Mouse (Mus musculus): ENCODE results near the gene Psen2. TPM values are rescaled to one million over a fixed set of nuclear protein-coding genes. Genes with fewer than 3 reads are reported as not detected.

The Psen2 gene
- polyA plus RNA-seq, 1 experiment from 2014 or later, result 7.1 TPM

DNA sequence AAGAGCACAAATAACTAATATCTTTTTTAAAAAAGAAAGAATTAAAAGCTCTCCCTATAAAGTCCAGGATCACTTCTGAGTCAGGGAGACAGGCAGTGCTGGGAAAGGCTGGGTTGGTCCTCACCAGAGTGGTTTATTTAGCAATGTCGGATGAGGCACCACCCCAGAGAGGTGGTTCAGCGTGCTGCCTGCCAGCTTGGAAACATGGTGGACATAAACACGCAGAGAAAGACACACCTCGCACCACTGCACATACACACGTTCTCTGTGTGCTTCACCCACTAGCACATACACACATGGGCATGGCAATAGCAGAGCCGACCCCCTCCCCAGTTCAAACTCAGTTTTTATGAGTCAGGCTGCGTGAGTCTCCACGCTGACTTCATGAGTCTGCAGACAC, 72.1 kb downstream of the Psen2 start:
- Histone ChIP-seq H3K9me3 (no peaks in the 10 kb centered on the region), H3K4me1 (peaks cover 12% of the 10 kb centered on the region), H3K36me3 (replicated peaks) (no peaks in the 10 kb centered on the region), H3K4me3 (no peak overlapping the region), H3K27me3 (replicated peaks; ENCODE audit: low read depth, poor library complexity, severe bottlenecking) (peaks cover 7% of the 10 kb centered on the region; the same call in 1 of the 2 replicates), H3K27ac (replicated peaks) (no peak overlapping the region)
- WGBS, result 87% methylated on average over 8 of the region's 8 CpGs
- DNase-seq (ENCODE audit: low spot score), result no peak

DNA sequence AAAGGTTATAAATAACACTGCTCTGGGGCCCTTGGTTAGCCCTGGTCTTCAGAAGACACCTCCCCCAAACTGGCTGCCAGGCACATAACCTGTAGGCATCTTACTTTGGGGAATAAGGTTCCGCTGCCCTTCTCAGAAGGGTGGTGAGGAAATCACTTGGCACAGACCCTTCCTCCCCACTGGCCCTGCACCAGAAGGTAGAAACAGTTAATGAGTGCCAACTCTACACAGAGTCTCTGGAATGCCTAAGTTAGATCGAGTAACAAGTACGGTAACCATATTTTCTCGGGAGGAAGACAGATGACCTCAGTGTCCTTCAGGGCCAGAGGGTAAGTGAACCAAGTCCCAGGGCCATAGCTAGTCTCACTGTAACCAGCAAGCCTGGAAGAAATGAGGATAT, 74.3 kb downstream of the Psen2 start:
- WGBS, result 84% methylated on average over 4 of the region's 4 CpGs
- H3K4me1 ChIP-seq, result no peaks in the 10 kb centered on the region
- H3K36me3 ChIP-seq (replicated peaks), result no peaks in the 10 kb centered on the region
- H3K9me3 ChIP-seq, result no peaks in the 10 kb centered on the region
- H3K27ac ChIP-seq (replicated peaks), result no peak overlapping the region
- peaks cover under 1% of the 10 kb centered on the region; the same call in 1 of the 2 replicates for H3K27me3 ChIP-seq (replicated peaks; ENCODE audit: low read depth, poor library complexity, severe bottlenecking)
- no peak for DNase-seq (ENCODE audit: low spot score)
- H3K4me3 ChIP-seq, result no peak overlapping the region

DNA sequence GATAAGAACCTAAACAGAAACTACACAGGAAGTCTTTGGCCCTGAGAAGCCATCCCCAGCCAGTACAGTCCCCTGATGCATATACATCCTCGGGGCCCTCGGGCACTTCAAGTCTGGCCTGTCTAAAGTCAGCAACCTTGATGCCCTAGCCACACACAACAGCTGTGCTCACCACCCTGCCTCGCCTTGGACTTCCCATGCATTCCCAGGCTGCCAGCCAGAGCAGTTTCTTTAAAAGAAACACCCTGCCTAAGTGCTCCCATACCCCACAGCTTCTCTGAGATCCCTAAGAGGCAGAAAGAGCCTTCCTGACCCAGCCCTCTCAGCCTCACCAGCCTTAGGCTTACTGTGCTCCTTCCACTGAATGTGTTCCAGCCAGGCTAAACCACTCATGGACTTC, 76.9 kb downstream of the Psen2 start:
- no peak for DNase-seq (ENCODE audit: low spot score)
- H3K27ac ChIP-seq (replicated peaks), result no peak overlapping the region
- no peak overlapping the region for H3K4me3 ChIP-seq
- H3K4me1 ChIP-seq, result no peaks in the 10 kb centered on the region; the same call in 1 of the 2 replicates
- H3K36me3 ChIP-seq (replicated peaks), result no peaks in the 10 kb centered on the region
- no peaks in the 10 kb centered on the region for H3K27me3 ChIP-seq (replicated peaks; ENCODE audit: low read depth, poor library complexity, severe bottlenecking)
- no peaks in the 10 kb centered on the region for H3K9me3 ChIP-seq
- 84% methylated on average over 3 of the region's 3 CpGs for WGBS

DNA sequence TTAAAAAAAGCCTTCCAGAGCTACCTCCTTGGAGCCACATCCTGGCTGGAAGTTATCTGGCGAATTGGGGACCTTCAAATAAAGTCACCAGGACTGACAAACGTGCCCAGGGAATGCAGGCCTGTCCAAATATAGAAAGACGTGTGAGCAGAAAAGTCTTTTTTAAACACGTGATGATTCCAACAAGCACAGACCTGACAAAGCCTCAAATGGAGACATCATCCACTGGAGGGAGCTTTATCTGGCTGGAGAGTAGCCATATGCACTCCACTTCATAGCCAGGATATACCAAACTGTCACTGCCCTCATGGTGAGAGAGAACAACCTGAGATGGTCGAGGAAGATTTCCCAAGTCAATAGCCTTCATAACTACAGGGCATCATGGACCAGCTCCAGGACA, 77.4 kb downstream of the Psen2 start:
- DNase-seq (ENCODE audit: low spot score), result no peak
- no peak overlapping the region for H3K27ac ChIP-seq (replicated peaks)
- no peaks in the 10 kb centered on the region for H3K27me3 ChIP-seq (replicated peaks; ENCODE audit: low read depth, poor library complexity, severe bottlenecking)
- no peaks in the 10 kb centered on the region for H3K9me3 ChIP-seq
- H3K4me1 ChIP-seq, result no peaks in the 10 kb centered on the region; the same call in 1 of the 2 replicates
- no peaks in the 10 kb centered on the region for H3K36me3 ChIP-seq (replicated peaks)
- WGBS, result 70% methylated on average over 5 of the region's 5 CpGs
- no peak overlapping the region for H3K4me3 ChIP-seq

DNA sequence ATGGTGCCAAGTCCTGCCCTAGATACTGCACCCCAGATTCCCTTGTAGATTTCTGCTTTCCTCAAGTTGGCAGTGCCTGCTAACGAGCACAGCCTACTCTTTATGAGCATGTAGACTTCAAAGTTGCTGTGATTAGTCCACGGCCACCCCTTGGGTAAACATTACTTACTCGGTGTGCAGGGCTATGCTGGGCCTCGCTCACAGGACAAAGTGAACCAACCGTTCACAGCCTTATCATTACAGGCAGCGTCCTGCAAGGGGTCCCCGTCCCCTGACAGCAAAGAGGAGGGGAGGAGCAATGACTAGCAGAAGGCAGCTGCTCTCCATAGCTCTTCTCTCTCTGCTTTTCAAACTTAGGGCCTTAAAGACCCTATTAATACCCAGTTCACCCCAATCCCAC, 78.5 kb downstream of the Psen2 start:
- Histone ChIP-seq H3K27me3 (replicated peaks; ENCODE audit: low read depth, poor library complexity, severe bottlenecking) (no peaks in the 10 kb centered on the region), H3K36me3 (replicated peaks) (no peaks in the 10 kb centered on the region), H3K27ac (replicated peaks) (no peak overlapping the region), H3K4me3 (no peak overlapping the region), H3K9me3 (no peaks in the 10 kb centered on the region), H3K4me1 (no peaks in the 10 kb centered on the region; the same call in 1 of the 2 replicates)
- no peak for DNase-seq (ENCODE audit: low spot score)
- 77% methylated on average over 7 of the region's 7 CpGs for WGBS

DNA sequence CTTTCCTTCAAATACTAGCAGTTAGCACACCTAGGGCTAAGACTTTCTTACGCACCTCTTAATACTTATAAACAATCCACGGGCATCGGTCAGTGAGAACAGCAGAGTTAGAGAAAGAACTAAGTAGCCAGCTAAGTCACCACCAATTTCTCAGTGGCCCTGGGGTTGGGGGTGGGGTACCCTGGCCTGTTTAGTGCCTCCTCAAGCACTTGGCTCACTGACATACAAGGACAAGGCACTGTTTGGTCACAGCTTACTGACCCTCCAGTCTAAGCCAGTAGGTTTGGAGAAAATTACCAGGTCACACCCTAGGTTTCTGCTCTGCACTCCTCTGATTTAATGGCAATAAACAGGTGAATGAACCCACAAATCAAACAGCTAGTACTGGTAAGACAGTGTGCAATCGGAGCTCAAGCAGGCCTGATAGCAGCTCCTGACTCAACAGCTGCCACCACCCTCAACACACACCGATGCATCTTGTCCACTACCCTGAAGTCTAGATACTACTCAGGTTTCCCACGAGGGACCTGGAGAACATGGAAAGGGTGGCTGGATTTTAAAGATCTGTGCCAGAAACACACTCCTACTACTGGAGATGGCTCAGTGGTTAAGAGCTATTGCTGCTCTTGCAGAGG, 79.6 kb downstream of the Psen2 start:
- Histone ChIP-seq H3K27me3 (replicated peaks; ENCODE audit: low read depth, poor library complexity, severe bottlenecking) (no peaks in the 10 kb centered on the region), H3K36me3 (replicated peaks) (no peaks in the 10 kb centered on the region), H3K4me3 (no peak overlapping the region), H3K27ac (replicated peaks) (no peak overlapping the region), H3K9me3 (no peaks in the 10 kb centered on the region), H3K4me1 (no peaks in the 10 kb centered on the region; the same call in 1 of the 2 replicates)
- no peak for DNase-seq (ENCODE audit: low spot score)
- WGBS, result 89% methylated on average over 6 of the region's 6 CpGs

DNA sequence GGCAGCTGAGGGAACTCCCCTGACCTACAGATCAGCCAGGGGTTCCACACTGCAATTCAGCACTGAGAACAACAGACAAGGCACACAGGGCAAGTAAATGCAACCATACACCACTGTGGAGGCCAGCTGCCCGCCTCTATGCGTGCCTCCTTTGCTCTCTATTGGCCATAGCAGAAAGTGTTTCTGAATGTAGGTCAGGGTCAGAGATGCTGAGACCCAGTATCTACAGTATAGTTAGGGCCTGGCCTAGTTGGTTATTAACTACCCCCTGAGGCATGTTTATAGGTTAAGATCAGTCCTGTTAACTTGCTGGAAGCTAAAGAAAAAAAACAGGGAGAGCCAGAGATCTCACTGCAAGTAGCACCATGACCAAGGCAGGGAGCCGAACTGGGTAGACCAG, 80.5 kb downstream of the Psen2 start:
- no peaks in the 10 kb centered on the region; the same call in 1 of the 2 replicates for H3K4me1 ChIP-seq
- H3K36me3 ChIP-seq (replicated peaks), result no peaks in the 10 kb centered on the region
- H3K9me3 ChIP-seq, result no peaks in the 10 kb centered on the region
- 73% methylated on average over 3 of the region's 3 CpGs for WGBS
- H3K27me3 ChIP-seq (replicated peaks; ENCODE audit: low read depth, poor library complexity, severe bottlenecking), result no peaks in the 10 kb centered on the region
- no peak for DNase-seq (ENCODE audit: low spot score)
- H3K27ac ChIP-seq (replicated peaks), result no peak overlapping the region
- no peak overlapping the region for H3K4me3 ChIP-seq

DNA sequence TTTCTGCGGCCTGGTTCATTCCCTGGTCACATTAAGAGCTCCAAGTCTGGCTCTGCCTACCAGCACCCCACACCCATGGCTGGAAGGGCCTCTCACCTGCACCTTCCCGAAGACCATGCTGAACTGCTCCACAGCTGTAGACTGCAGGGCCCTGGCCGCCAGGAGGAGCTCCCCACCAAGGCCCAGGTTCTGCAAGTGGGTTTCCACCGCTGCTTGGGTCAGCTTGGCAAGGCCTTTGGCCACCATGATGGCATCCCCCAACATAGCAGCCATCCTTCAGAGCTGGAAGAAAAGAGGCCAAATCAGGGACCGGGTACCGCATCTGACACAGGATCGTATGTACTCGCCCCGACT, 81.3 kb downstream of the Psen2 start:
- Histone ChIP-seq H3K4me1 (no peaks in the 10 kb centered on the region; the same call in 1 of the 2 replicates), H3K36me3 (replicated peaks) (no peaks in the 10 kb centered on the region), H3K27ac (replicated peaks) (no peak overlapping the region), H3K27me3 (replicated peaks; ENCODE audit: low read depth, poor library complexity, severe bottlenecking) (no peaks in the 10 kb centered on the region), H3K4me3 (no peak overlapping the region), H3K9me3 (no peaks in the 10 kb centered on the region)
- 84% methylated on average over 9 of the region's 9 CpGs for WGBS
- no peak for DNase-seq (ENCODE audit: low spot score)

DNA sequence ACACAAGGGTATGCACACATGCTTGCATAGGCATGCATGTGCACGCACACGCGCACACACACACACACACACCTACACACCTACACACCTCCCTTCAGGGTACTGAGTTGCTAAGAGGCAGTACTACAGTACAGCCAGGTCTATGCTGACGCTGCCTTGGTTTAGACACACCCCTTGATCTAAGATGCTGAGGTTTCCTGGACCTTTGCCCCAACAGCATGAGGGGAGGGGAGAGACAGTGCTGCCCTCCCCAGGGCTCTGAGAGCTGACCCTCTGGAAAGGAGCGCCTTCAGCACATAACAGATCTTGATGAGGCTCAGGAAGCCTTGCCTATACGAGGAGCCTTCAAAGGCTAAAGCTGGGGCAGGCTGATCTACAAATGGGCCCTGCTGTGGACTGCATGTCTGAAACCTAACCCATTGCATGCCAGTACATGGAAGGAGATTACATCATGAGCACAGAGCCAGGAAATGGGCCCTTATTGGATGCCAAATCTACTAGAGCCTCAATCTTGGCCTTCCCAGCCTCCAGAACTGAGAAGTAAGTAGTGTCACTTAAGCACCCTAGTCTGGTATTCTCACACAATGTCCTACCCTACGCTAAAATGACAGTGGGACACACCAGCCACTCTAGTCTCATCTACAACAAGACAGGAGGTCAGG, 81.8 kb downstream of the Psen2 start:
- H3K9me3 ChIP-seq, result no peaks in the 10 kb centered on the region
- no peaks in the 10 kb centered on the region for H3K36me3 ChIP-seq (replicated peaks)
- no peak for DNase-seq (ENCODE audit: low spot score)
- no peak overlapping the region for H3K27ac ChIP-seq (replicated peaks)
- whole genome bisulfite sequencing, result 91% methylated on average over 7 of the region's 7 CpGs
- no peaks in the 10 kb centered on the region; the same call in 1 of the 2 replicates for H3K4me1 ChIP-seq
- no peaks in the 10 kb centered on the region for H3K27me3 ChIP-seq (replicated peaks; ENCODE audit: low read depth, poor library complexity, severe bottlenecking)
- H3K4me3 ChIP-seq, result no peak overlapping the region

DNA sequence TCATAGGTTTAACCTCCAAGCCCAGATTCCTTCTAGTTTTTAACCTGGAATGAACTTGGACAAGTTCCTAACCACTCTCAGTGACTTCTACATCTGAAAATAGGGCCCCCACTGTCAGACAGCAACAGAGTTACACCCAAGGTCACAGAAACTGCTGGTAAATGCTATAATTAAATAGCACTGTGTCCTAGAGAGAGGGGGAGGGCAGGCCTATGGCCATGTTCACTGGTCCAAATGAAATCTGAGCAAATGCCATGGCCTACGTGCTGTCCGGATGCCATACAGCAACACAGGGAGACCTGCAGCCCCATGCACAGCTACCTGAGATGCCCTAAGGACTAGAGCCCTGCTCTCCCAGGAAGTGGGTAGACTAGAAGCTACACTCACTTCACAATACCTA, 83.4 kb downstream of the Psen2 start:
- no peaks in the 10 kb centered on the region for H3K9me3 ChIP-seq
- no peaks in the 10 kb centered on the region for H3K27me3 ChIP-seq (replicated peaks; ENCODE audit: low read depth, poor library complexity, severe bottlenecking)
- WGBS, result 76% methylated on average over 2 of the region's 2 CpGs
- H3K27ac ChIP-seq (replicated peaks), result no peak overlapping the region
- H3K36me3 ChIP-seq (replicated peaks), result no peaks in the 10 kb centered on the region
- H3K4me3 ChIP-seq, result no peak overlapping the region
- no peak for DNase-seq (ENCODE audit: low spot score)
- H3K4me1 ChIP-seq, result no peaks in the 10 kb centered on the region; the same call in 1 of the 2 replicates

DNA sequence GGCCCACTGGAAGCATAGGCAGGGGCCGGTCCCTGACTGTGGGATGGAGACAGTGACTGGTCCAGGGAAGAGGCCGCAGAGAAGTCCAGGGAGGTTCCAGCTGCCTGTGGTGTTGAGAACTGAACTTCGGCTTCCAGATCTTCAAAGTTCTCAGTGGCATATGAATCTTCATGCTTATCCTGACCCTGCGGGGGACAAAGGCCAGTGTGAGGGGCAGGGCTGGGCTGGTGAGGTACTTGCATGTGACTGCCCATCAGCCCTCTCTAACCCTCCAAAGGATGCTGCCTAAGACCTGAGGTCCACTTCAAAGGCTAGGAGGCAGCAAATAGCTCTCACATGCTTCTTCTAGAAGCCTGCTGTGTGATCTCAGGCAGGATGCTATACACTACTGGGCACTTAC, 84.1 kb downstream of the Psen2 start:
- WGBS, result 92% methylated on average over 4 of the region's 4 CpGs
- no peaks in the 10 kb centered on the region; the same call in 1 of the 2 replicates for H3K4me1 ChIP-seq

DNA sequence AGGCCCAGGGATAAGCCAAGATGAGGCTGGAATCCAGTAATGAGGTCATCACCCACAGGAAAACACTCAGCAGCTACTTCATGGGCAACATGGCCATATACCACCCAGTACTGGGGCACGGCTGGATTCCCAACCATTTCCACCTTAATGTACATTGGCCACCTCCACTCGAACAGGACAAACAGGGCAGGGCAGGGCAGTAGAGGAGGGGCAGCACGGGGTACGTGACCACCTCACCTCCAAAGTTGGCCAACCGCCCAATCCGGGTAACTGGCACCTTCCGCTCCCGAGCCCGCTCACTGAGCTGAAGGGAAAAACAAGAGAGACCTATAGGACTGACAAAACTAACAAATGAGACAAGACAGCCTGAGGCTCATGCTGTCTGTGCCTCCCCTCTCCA, 84.9 kb downstream of the Psen2 start:
- no peak overlapping the region for H3K27ac ChIP-seq (replicated peaks)
- WGBS, result 91% methylated on average over 9 of the region's 9 CpGs
- no peak overlapping the region for H3K4me3 ChIP-seq
- no peaks in the 10 kb centered on the region for H3K27me3 ChIP-seq (replicated peaks; ENCODE audit: low read depth, poor library complexity, severe bottlenecking)
- H3K9me3 ChIP-seq, result no peaks in the 10 kb centered on the region
- no peak for DNase-seq (ENCODE audit: low spot score)
- H3K4me1 ChIP-seq, result no peaks in the 10 kb centered on the region; the same call in 1 of the 2 replicates
- no peaks in the 10 kb centered on the region for H3K36me3 ChIP-seq (replicated peaks)

More for the DNA sequence above, 84.1 kb downstream of the Psen2 start:
- DNase-seq (ENCODE audit: low spot score), result no peak
- H3K36me3 ChIP-seq (replicated peaks), result no peaks in the 10 kb centered on the region
- no peak overlapping the region for H3K4me3 ChIP-seq
- no peaks in the 10 kb centered on the region for H3K9me3 ChIP-seq
- no peak overlapping the region for H3K27ac ChIP-seq (replicated peaks)
- H3K27me3 ChIP-seq (replicated peaks; ENCODE audit: low read depth, poor library complexity, severe bottlenecking), result no peaks in the 10 kb centered on the region
